Mouse (Mus musculus) olfactory bulb, adult 2 months (tissue): ENCODE data around the gene Asb10. TPM values are rescaled to one million over a fixed set of nuclear protein-coding genes. Genes with fewer than 3 reads are reported as not detected.
A peak's percentile ranks its signal among the peaks of the same experiment; 100 is the strongest.
"Not testable (repeated sequence)": the region's sequence is repeated elsewhere in the genome, so short reads cannot be mapped to it uniquely, and the experiment has no call there.

ENCODE experiments used
- H3K27ac ChIP-seq: fragments of 200-500 bp; 2 replicates; pipeline ENCODE4 v1.5.1; 2012; ENCODE audit warnings: low read depth, low read length; ENCODE audit not compliant: insufficient read depth
- H3K4me1 ChIP-seq: fragments of 200-500 bp; 2 replicates; pipeline ENCODE4 v1.6.1; 2012; ENCODE audit warnings: low read length; ENCODE audit not compliant: control insufficient read depth, insufficient read depth
- H3K4me3 ChIP-seq: fragments of 200-500 bp; 2 replicates; pipeline ENCODE4 v1.5.1; 2012; ENCODE audit warnings: mild to moderate bottlenecking, low read depth, low read length, moderate library complexity; ENCODE audit not compliant: insufficient read depth
- CTCF ChIP-seq: fragments of 200-500 bp; IDR thresholded peaks from 2 replicates; pipeline ENCODE4 v1.5.1; 2012; ENCODE audit warnings: low read depth, mild to moderate bottlenecking, low read length, moderate library complexity; ENCODE audit not compliant: insufficient read depth
- POLR2A ChIP-seq: fragments of 200-500 bp; IDR thresholded peaks from 2 replicates; pipeline ENCODE4 v1.6.1; 2012; ENCODE audit warnings: mild to moderate bottlenecking, low read depth, low read length, moderate library complexity; ENCODE audit not compliant: insufficient read depth
- WGBS: fragments of 180-500 bp; shearing (Covaris S2); methylation state at CpG from one replicate; pipeline ENCODE4 v1.1.7; 2018; 5-methylcytosine and 5-hydroxymethylcytosine counted together
- polyA plus RNA-seq: library from polyadenylated mRNA; stranded (reverse); fragments of >200 nt; gene quantifications from 2 replicates; pipeline ENCODE4 v1.2.4, GENCODE M21; 2012; ENCODE audit warnings: low replicate concordance; ENCODE audit not compliant: missing spikeins, insufficient read depth, insufficient read length

Asb10 gene
- polyA plus RNA-seq, 1 experiment = not detected

DNA sequence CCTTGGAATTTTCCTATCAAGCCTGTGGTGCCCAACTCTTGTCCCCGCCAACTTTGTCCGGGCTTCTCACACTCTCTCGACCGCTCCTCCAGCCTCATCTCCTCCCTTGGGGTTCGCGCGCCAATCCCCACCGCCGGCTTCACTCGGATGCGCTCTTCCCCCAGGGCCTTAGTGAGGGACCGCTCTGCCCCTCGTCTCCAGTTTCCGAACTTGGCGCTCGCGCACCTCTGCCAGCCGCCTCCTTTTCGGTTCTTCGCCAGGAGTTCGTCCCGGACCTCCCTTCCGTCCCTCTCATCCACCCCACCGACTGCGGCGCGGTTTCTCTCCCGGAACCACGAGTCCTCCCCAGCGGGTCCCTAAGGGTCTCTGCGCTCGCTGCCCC lies 36.0 kb upstream of the Asb10 start:
- Histone ChIP-seq H3K27ac (no peak overlapping the region; the same call in 1 of the 2 replicates), H3K4me1 (peaks cover 3% of the 10 kb centered on the region), H3K4me3 (peak overlapping the region; percentile 87)
- WGBS = under 1% methylated on average over 32 of the region's 32 CpGs
- TF ChIP-seq POLR2A (no peak), CTCF (no peak)

DNA sequence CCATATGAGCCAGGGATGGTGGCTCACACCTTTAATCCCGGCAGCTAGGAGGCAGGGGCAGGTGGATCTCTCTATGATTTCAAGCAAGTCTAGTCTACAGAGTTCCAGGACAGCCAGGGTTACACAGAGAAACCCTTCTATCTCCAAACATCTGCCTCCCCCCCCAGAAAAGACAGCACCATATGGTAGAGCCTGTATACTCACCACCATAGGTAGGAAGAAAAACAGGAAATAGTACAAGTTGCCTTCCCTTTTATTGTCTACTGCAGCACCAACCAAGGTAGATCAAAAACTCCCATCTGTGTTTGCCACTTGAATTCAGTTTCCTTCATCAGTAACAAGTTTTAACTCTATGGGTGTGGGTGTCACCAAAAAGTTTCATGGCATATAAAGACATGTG lies 35.2 kb upstream of the Asb10 start:
- H3K4me3 ChIP-seq = no peak overlapping the region
- WGBS = 88% methylated on average over 1 of the region's 1 CpGs
- TF ChIP-seq CTCF = no peak
- peaks cover 3% of the 10 kb centered on the region for H3K4me1 ChIP-seq
- no peak overlapping the region for H3K27ac ChIP-seq

- Histone ChIP-seq H3K4me3 (no peak within 1 kb of the TSS), H3K4me1 (no peaks in the 10 kb centered on the region), H3K27ac (no peak within 1 kb of the TSS)
- WGBS = 86% methylated on average over 2 of the region's 2 CpGs
- TF ChIP-seq CTCF (no peak), POLR2A (no peak)
These were observed 15.9 kb upstream of the Asb10 start, which contains the start of gene 4931409K22Rik for GRCm38 (mm10) chr5:24556709-24557108. TSS of gene 4931409K22Rik (minus strand) at chr5:24556809.

DNA sequence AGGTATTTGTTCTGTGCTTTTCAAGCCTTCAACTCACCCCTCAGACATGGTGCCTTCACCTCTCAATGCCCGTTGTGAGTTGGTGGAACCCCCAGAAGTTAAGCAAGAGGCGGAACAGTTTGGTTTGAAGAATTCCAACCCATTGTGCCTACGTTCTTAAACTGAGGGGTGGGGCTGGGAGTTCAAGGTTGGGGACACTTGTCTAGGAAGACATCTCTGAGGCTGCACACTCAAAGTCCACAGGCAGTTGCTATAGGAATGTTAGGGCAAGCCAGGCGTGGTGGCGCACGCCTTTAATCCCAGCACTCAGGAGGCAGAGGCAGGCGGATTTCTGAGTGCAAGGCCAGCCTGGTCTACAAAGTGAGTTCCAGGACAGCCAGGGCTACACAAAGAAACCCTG lies 14.6 kb upstream of the Asb10 start:
- 98% methylated on average over 7 of the region's 7 CpGs for WGBS
- H3K4me1 ChIP-seq, H3K4me3 ChIP-seq, H3K27ac ChIP-seq: not testable (repeated sequence)

GRCm38 (mm10) chr5:24553621-24554244 lies 13.0 kb upstream of the Asb10 start:
- WGBS = 81% methylated on average over 5 of the region's 5 CpGs
- TF ChIP-seq POLR2A (no peak), CTCF (no peak)
- no peak overlapping the region for H3K27ac ChIP-seq
- peaks cover 12% of the 10 kb centered on the region for H3K4me1 ChIP-seq
- no peak overlapping the region for H3K4me3 ChIP-seq

DNA sequence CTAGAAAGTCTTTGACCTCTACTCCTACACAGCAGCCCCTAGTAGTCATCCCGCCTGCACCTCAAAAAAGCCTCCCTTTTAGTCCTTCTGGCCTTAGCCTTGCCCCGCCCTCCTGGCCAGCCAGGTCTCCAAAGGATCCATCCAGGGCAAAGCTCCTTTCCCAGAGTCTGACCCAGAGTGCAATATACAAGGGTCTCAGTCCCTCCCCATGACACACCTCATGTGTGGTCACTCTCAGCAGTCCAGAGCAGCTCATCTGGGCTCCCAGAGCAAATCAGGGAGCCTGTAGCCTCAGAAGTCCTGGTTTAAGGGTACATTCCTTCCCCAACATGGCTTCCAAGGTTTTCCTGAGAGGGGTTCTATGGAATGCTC lies 10.5 kb upstream of the Asb10 start:
- 42% methylated on average over 2 of the region's 2 CpGs for WGBS
- peaks cover 12% of the 10 kb centered on the region for H3K4me1 ChIP-seq
- H3K27ac ChIP-seq = no peak overlapping the region
- H3K4me3 ChIP-seq = no peak overlapping the region
- no peak for TF ChIP-seq POLR2A
- no peak for TF ChIP-seq CTCF

- Histone ChIP-seq H3K4me3 (no peak overlapping the region), H3K4me1 (peaks cover 12% of the 10 kb centered on the region), H3K27ac (no peak overlapping the region)
- TF ChIP-seq CTCF (no peak), POLR2A (no peak)
- 21% methylated on average over 26 of the region's 26 CpGs for WGBS
These were observed 10.0 kb upstream of the Asb10 start for GRCm38 (mm10) chr5:24550598-24551316.

GRCm38 (mm10) chr5:24542643-24543042 lies 1.9 kb upstream of the Asb10 start:
- Histone ChIP-seq H3K27ac (no peak overlapping the region), H3K4me3 (no peak overlapping the region), H3K4me1 (peaks cover 4% of the 10 kb centered on the region; the same call in 1 of the 2 replicates)
- TF ChIP-seq POLR2A (no peak), CTCF (no peak)
- WGBS = 90% methylated on average over 7 of the region's 7 CpGs

GRCm38 (mm10) chr5:24541144-24541569 lies 379 bp upstream of the Asb10 start:
- Histone ChIP-seq H3K4me3 (no peak overlapping the region), H3K27ac (no peak overlapping the region), H3K4me1 (peaks cover 4% of the 10 kb centered on the region; the same call in 1 of the 2 replicates)
- 51% methylated on average over 6 of the region's 6 CpGs for WGBS
- TF ChIP-seq CTCF (no peak), POLR2A (no peak)
